Mouse (Mus musculus): ENCODE data around the gene Entpd3.

DNA sequence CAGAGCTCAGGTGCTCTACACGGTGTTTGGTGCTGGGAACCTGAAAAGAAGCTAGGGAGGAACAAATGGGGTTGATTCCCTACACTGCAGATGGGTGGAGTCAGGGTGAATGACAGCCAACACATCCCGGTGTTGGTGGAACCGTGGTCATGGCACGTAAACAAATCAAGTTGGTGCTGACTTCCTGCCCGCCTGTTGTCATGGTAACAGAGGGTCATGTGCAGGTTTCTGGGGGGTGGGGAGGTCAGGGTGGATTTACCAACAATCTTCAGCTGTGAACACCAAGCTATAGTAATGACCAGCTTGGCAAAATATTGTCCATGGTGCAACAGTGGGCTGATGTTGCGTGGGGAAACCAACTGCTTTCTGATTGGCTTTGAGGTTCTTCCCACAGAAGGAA lies 39.1 kb downstream of the Entpd3 start:
- no peak for TF ChIP-seq CTCF (IDR thresholded peaks at IDR 0.05; ENCODE audit: low read depth, low read length)
- TF ChIP-seq POLR2A (IDR thresholded peaks at IDR 0.05; ENCODE audit: insufficient read depth, low read length): no peak
- TF ChIP-seq EP300 (IDR thresholded peaks at IDR 0.05; ENCODE audit: insufficient read depth, low read depth, low read length): no peak
